Mouse (Mus musculus) MN1 (cell line): ENCODE data around the gene Zfp760.
"Not testable (repeated sequence)": the region's sequence is repeated elsewhere in the genome, so short reads cannot be mapped to it uniquely, and the experiment has no call there.

Source experiments
- DNase-seq: peaks from one replicate; pipeline ENCODE4 v3.0.0-alpha.2; 2016; ENCODE audit warnings: low spot score

Zfp760 gene

DNA sequence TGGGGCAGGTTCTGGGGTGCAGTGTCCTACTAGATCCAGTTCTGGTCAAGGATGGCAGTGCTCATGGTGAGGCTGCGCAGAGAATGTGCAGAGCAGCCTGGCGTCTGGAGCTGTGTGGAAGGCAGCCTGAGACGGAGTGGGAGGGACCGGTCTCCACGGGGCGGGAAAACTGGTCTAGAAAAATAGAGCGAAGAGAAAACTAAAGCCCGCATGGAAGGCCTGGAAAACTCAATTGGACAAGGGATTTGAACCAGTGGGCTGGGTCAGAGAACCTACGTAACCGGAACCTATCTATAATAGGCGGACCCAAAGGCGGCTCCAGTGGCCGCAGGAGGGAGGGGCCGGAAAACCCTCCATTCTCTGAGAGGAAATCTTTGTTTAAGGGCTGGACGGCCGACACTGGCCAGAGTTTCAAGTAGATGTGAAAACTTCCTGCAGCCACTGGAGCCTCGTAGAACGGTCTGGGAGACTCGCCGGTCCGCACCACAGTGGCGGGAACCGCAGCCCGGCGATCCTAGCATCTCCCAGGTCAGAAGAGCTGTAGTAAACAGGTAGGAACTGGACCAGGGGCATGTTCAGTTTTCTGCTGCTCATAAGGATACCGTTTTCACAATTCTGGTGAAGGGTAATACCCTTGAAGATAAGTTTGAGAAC, at the start of gene Zfp760:
Gene Zfp760, plus strand, starts transcription at position 399 of the 654 bp plus-strand sequence.
- DNase-seq: peak; percentile 94

DNA sequence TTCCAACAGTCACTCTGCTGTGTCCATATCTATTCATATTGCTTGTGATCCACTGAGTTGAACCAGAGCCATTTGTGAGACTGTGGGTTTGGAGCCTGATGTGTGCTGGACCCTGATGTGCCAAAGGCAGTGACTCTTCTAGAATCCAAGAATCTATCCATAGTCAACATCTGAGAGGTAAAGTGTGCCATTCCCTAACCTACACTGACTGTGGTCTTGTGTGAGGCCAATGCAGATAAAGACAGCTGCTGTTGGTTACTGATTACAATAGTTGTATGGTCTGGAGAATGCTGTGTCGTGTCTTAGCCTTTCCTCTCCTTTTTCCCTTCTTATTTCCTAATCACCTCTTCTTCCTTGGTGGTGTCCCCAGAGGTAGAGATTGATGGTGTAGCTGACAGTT, 28.7 kb upstream of the Zfp760 start:
- DNase-seq: not testable (repeated sequence)

DNA sequence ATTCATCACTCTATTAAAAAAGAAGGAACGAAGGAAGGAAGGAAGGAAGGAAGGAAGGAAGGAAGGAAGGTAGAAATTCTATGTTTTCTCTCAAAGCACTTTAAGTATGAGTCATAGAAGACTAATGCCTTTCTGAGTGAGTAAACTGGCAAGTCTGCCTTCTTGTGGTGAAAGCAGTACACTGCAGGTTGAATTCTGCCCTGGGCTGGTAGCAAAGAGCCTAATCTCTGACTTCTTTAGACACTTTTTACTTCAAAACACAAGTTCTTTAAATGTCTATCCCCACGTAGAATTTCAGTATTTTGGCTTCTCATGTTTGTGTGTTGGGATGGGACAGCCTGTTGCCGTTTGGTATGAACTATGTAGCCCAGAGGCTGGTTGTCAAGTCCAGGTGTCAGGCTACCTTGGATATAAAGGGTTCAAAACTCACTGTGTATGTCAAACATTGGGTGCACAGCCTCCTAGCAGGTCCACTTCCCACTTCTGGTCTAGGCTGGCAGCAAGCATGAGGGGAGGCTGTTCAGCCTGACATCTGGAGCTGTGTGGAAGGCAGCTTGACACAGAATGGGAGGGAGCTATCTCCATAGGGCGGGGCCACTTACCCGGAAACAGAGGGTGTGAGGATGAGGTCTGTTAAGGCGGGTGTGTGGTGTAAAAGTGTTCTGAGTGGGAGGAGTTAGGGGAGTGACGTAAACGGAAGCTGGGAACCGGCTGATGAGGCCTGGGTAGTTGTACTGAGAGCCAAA, 28.1 kb upstream of the Zfp760 start:
- DNase-seq: peak; percentile 91

DNA sequence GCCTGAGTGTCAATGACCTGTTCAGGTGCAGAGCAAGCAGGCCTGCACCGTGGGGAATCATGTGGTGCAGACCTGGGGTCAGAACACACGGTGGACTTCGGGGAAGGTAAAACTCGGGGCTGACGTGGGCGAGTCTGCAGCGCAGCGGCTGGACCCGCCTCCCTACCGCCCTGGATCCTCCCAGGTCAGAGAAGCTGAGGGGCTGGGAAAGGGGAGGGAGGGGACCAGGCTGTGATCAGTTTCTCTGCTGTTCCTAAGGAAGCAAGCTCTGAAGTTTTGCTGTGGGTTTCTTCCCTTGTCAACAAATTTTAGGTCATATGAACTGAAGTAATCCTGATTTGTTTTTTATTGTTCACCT, 27.5 kb upstream of the Zfp760 start:
- not testable (repeated sequence) for DNase-seq

DNA sequence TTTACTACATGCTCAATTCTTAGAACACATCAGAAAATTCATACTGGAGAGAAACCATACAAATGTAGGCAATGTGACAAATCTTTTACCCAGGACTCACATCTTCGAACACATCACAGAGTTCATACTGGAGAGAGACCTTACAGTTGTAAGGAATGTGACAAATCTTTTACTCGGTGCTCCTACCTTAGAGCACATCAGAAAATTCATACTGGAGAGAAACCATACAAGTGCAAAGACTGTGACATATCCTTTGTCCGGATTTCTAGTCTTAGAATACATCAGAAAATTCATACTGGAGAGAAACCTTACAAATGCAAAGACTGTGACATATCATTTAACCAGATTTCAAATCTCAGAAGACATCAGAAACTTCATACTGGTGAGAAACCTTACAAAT, 16.0 kb upstream of the Zfp760 start, which contains the start of gene Gm10226:
Gene Gm10226, plus strand, starts transcription at position 301 of the 400 bp plus-strand sequence.
- no peak for DNase-seq

DNA sequence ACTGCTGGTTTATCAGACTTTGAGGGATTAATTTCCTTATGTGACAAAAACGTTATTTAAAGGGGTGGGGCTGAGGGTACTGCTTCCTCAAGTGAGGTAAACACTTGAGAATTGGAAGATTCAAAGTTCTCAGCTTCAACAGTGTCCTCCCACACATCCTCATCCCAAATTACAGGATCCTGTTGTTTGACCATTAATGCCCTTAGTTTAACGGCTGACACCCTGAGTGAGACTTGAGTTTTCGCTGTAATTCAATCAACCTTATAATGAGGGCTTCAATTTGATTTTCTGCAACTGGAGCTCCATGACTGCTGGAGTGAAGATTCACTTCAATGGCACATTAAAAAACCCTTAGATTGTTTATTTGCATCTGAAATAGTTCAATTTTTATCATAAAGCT, 14.2 kb upstream of the Zfp760 start:
- DNase-seq: no peak

DNA sequence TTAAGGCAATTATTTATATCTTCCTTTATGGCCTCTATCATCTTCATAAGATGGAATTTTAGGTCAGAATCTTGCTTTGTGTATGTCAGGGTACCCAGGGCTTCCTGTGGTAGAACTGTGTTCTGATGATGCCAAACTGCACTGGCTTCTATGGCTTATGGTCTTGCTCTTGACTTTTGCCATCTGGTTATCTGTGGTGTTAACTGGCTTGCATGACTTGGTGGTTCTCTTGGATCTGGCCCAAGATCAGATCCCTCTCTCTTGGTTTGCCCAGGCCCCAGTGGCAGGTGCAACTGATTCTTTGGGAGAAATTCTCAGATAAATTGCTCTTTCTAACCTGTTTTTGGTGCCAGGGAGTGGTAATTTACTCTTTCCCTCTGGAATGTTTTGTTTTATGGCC, 11.5 kb upstream of the Zfp760 start:
- no peak for DNase-seq

DNA sequence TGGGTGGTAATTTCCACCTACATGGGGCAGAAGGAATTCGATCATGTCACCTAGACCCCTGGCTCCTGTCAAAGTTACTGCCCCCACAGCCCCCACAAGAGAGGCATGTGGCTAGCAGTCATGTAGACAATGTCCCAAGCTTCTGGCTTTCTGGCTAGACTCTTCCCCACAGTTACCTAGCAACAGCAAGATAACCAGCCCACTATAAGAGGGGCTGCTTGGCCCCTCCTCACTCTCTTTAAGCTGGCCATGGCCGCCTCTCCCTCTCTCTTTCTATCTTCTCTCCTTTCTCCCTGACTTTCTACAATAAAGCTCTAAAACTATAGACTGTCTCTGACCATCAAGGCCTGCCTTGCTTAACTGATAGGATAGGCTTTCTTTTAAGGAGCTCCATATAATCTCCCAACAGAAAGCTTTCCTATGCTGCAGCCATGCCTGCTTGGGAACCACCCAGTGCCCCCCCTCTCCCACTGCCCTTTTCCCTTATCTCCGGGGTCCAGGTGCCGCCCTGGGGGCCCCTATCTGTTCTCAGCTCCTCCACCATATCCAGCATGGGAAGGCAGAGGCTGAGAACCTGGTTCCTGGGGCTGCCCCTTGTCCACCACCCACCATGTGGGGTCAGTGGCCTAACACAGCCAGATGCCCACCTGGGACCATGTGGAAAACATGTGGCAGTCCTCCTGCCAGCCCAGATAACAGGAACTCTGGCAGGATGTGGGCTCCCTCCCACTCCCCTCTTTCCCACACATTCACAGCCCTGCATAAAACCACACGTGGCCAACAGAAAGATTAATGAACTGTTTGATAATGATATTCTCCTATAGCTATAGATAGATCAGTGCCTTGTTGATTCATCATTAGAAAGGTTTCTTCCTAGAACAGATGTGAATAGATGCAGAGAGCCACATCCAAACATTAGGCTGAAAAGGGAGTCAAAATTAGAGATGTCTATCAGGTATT, 5.0 kb upstream of the Zfp760 start:
- no peak for DNase-seq

DNA sequence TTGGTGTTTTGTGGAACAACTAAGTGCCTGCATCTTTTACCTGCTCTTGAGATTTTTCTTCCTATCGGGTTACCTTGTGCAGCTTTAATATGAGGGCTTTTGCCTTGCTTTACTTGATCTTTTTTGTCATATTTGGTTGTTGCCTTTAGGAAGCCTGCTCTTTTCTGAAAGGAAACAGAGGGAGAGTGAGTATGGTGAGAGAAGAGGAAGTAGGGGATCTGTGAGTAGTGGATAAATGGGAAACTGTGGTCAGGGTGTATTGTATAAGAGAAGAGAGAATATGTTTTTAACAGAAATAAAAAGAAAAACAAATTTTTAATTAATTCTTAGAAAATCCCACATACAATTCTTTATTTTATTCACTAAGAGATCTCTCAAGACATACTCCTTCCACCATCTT, 4.1 kb upstream of the Zfp760 start:
- no peak for DNase-seq

DNA sequence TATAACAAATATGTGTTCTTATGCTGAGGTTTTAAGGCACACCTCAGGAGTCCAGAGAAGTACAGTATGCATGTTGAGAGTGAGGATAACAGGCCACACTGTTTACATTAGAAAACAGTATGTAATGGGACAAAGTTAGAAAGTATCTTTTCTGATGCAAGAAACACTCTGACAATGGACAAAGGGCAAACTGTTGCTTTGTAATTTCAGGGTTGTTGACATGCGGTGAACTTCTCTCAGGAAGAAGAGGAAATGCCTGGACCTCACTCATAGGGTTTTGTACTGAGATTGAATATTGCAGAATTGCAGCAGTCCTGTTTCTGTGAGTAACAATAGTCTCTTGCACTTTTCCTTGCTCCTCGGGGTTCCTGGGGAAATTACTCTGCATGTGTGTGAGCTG, 860 bp downstream of the Zfp760 start:
- no peak for DNase-seq

DNA sequence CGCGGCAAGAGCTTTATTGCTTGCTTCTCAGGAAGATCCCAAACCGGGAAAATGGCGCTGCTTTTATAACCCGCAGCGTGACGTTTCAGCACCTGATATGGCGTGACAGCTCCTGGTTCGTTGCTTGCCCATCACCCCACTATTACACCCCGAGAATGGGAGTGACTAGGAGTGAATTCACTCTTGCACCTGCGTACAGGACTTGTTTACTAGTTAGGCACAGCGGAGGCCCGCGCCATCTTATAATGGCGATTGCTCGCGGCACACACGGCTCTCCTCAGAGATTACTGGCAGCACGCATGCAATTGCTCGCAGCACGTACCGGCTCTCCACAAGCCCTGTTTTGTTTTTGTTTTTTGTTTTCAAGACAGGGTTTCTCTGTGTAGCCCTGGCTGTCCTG, 23.0 kb downstream of the Zfp760 start, which contains the start of gene Zfp229:
Gene Zfp229, plus strand, starts transcription at position 301 of the 400 bp plus-strand sequence.
- DNase-seq: not testable (repeated sequence)

DNA sequence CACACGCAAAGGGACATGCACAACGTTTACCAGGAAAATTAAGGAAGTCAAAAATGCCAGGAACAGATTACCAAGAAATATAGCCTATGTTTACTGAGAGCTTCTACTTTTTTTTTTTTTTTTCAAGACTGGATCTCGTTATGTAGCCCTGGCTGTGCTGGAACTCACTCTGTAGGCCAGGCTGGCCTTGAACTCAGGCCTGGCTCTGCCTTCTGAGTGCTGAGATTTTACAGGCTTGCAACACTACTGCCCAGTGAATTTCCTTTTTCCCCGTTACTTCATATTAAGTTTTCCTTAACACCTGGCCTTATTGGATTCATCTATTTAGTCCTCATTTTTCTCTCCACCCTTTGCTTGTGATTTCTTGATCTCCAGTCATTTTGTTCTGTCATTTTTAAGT, 25.5 kb downstream of the Zfp760 start:
- DNase-seq: no peak

DNA sequence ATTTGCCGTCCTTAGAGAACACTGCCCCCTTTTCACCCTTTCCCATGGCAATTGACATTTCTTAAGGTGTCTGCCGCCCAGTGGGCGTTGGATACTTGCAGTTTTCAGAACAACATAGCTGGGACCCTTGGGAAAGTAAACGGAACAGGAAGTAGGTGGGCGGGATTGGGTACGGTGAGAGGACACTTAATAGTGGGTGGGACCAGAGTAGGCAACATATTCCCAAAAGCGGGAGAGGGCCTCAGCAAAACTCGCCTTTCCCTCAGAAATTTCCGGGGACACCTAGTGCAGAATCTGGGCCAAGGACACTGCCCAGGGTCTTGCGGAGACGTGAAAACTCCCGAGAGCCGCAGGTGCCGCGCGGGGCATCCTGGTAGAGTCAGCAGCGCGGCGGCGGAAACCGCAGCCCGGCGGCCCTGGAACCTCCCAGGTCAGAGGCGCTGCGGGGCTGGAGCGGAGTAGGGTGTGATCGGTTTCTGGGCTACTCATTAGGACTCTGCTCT, 26.0 kb downstream of the Zfp760 start:
- peak; percentile 90 for DNase-seq

DNA sequence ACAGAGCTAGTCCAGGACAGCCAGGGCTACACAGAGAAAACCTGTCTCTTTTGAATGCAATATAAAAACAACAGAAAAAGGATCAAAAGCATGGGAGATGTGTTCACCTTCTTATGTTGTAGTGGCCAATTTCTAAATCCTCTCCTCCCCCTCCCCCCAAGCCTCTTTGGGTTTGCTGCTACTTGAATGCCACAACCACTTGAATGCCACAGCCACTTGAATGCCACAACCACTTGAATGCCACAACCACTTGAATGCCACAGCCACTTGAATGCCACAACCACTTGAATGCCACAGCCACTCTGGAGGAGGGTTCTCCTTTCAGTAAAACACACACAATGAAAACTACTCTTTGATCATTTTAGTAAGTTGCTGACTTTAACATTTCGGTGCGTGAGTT, 45.2 kb downstream of the Zfp760 start:
- no peak for DNase-seq

DNA sequence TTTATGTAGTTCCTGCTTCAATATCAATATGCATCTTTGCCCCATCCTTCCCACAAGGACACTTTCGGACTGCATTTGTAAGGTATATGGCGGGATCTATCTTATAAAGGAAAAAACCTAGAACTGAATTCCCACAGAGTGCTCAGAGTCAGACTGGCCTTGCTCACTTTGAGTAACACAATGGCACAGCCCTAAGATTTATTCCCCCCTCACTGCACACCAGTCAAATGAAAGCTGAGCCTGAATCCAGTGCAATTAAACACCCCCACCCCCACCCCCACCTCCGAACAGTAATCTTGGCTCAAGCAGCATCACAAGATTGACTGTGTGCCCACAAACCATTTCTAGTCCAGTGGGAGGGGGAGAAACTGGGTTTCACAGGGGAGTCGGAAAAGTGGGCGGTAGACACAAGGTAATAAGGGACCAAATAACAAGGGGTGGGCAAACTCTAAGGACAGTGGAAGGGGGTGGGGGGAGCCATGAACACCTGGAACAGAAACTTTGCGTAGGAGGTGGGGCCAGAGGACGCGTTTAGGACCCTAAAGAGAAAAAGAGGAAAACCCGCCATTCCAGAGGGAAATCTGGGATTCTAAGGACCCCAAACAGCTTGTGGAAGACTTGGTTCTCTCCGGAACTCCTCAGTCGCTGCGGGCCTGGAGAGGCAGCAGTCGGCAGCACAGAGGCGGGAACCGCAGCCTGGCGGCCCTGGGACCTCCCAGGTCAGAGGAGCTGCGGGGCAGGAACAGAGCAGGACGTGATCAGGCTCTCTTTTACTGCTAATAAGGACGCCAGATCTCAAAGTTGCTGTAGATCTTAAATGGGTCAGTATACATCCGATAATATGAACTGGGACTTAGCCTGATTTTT, 46.0 kb downstream of the Zfp760 start:
- no peak for DNase-seq

DNA sequence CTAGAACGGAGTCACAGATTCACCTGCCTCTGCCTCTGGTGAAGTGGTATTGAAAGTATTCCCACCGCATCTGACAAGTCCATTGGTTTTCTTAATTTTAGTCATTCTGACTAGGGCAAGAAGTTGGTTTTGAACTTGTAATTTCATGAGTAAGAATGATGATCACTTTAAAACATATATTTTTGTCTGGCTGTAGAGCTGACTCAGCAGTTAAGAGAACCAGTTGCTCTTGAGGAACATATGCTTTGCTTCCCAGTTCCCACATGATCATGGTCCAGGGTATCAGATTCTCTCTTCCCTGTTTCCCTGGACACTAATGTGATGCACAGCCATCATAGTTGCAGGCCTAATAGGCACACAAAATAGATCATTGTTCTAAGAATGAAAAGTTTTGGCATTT, 62.8 kb downstream of the Zfp760 start:
- DNase-seq: no peak
